In the genomic region with DNA sequence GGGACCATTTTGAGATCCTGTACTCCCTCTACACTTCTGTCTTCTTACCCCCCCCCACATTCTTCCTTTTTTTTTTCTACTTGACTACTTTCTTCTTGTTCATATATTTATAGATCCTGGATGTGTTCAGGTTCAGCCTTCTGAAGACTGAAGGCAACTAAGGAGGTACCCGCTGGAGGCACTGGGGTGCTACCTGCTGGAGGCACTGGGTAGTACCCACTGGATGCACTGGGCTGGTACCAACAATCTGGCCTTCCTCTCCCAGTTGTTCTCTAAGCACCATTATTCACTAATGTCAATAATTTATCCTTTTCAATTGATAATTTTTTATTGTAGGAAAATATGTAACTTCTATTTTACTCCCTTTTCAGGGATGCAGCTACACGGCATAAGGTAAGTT, we compare ENCODE assay signal across 29 mouse cellular contexts. TPM values are rescaled to one million over a fixed set of nuclear protein-coding genes. Genes with fewer than 3 reads are reported as not detected.
DNase-seq lines count a peak whose midpoint lies in the region; ATAC-seq and TF ChIP-seq lines count a peak whose summit lies in the region.
"Had no signal": no experiment of that assay in that cellular context is flagged by ENCODE, and none has a peak within 500 bp of the region (broad histone marks: within the 10 kb centered on the region; RNA-seq: fewer than 3 reads in every experiment).

No protein-coding gene starts in this region.

- 83% methylated on average over 2 of the region's 2 CpGs for WGBS in intestine, postnatal 0 days
- 89% methylated on average over 2 of the region's 2 CpGs for WGBS in intestine, embryonic 16.5 days
- 81% methylated on average over 2 of the region's 2 CpGs for WGBS in liver, postnatal 0 days (ENCODE audit: insufficient replicate concordance)

- TF ChIP-seq POLR2A in CH12.LX (IDR thresholded peaks at IDR 0.05; ENCODE audit: low read depth, low read length) = no peak

- DNase-seq in liver, postnatal 0 days = no peak
- DNase-seq in liver = no peak
- DNase-seq in CH12.LX (ENCODE audit: extremely low read depth) = no peak
- no peak for DNase-seq in right cerebral cortex, postnatal 14 days
- DNase-seq in kidney, postnatal 10 days = no peak
- DNase-seq: adrenal gland, adult 8-10 months; adrenal gland, postnatal 25 days; cerebellum, adult 11 months; cerebellum, adult 2 months; cerebellum, adult 9-11 months; cerebellum, postnatal 25 days; gastrocnemius, postnatal 25 days; heart, adult 18-20 months; heart, postnatal 10 days; heart, postnatal 36 days had no signal

- TF ChIP-seq RAD21 in CH12.LX (IDR thresholded peaks at IDR 0.05; ENCODE audit: low read depth, low read length) = no peak; the same call in 1 of the 2 replicates

- H3K4me3 ChIP-seq in intestine, postnatal 0 days (ENCODE audit: low read depth, low read length) = no peak overlapping the region
- H3K4me3 ChIP-seq in intestine, embryonic 16.5 days (ENCODE audit: low read length) = no peak overlapping the region
- H3K4me3 ChIP-seq in liver, postnatal 0 days (ENCODE audit: low read depth, low read length) = no peak overlapping the region
- no peak overlapping the region for H3K4me3 ChIP-seq in CH12.LX (replicated peaks in 1 of 3; ENCODE audit: low read depth in 2 of 3, low read length in 2 of 3, poor library complexity in 1 of 3)
- H3K4me3 ChIP-seq: embryonic facial prominence, embryonic 12.5 days; embryonic facial prominence, embryonic 15.5 days; heart, embryonic 12.5 days; heart, embryonic 15.5 days; hindbrain, embryonic 10.5 days; hindbrain, embryonic 13.5 days had no signal

- no peak for ATAC-seq in intestine, postnatal 0 days
- ATAC-seq in intestine, embryonic 16.5 days = no peak
- no peak for ATAC-seq in liver, postnatal 0 days
- ATAC-seq: activated CD4-positive, CD25-positive, alpha-beta regulatory T cell, adult 4 months; CD4-positive, CD25-positive, alpha-beta regulatory T cell, adult 4 months; forebrain, embryonic 14.5 days; hindbrain, embryonic 16.5 days had no signal

- TF ChIP-seq CTCF in intestine, postnatal 0 days (IDR thresholded peaks at IDR 0.05; ENCODE audit: low read depth) = 0 out of 2 replicates have a peak, but pooled peaks have one; percentile 15
- TF ChIP-seq CTCF in liver, postnatal 0 days (IDR thresholded peaks at IDR 0.05; ENCODE audit: low read depth) = peak; percentile 29; the same call in 1 of the 2 replicates
- TF ChIP-seq CTCF in CH12.LX (conservative IDR thresholded peaks at IDR 0.05 in 1 of 2, IDR thresholded peaks at IDR 0.05 in 1 of 2; ENCODE audit: low read depth in 2 of 2, low read length in 2 of 2) = peak in 1 of 2 experiments; percentile 40; a peak in 2 of 4 replicates

- no peak overlapping the region for H3K9ac ChIP-seq in intestine, postnatal 0 days (ENCODE audit: low read depth, low read length)
- no peak overlapping the region for H3K9ac ChIP-seq in intestine, embryonic 16.5 days (ENCODE audit: low read depth, low read length)
- no peak overlapping the region for H3K9ac ChIP-seq in liver, postnatal 0 days (replicated peaks)
- no peak overlapping the region for H3K9ac ChIP-seq in CH12.LX (ENCODE audit: insufficient read depth, low read depth)
- H3K9ac ChIP-seq: embryonic facial prominence, embryonic 12.5 days; embryonic facial prominence, embryonic 15.5 days; heart, embryonic 12.5 days; heart, embryonic 15.5 days; hindbrain, embryonic 13.5 days had no signal

- in situ Hi-C loops in CH12.LX (cut with MboI; ENCODE audit: low pct_ligation_motif_present, low pct_unique_long_range_greater_than_20kb, low sequenced_read_pairs) = no loop called here

- no peaks in the 10 kb centered on the region for H3K4me1 ChIP-seq in intestine, postnatal 0 days (replicated peaks; ENCODE audit: control insufficient read depth, insufficient read depth, low read length)
- H3K4me1 ChIP-seq in intestine, embryonic 16.5 days (ENCODE audit: control insufficient read depth, insufficient read depth, low read length) = no peaks in the 10 kb centered on the region
- H3K4me1 ChIP-seq in liver, postnatal 0 days (ENCODE audit: insufficient read depth) = no peaks in the 10 kb centered on the region
- peaks cover 0 to 14% of the 10 kb centered on the region in 2 experiments; a peak in 2 of 4 replicates for H3K4me1 ChIP-seq in CH12.LX (ENCODE audit: control insufficient read depth in 1 of 2, insufficient read depth in 2 of 2)

- dilution Hi-C loops in CH12.LX (cut with MboI; ENCODE audit: extremely low pct_ligation_motif_present, extremely low pct_unique_long_range_greater_than_20kb, low sequenced_read_pairs) = no loop called here

- no peak for TF ChIP-seq EP300 in liver, postnatal 0 days (IDR thresholded peaks at IDR 0.05; ENCODE audit: low read depth)
- TF ChIP-seq EP300 in CH12.LX (IDR thresholded peaks at IDR 0.05; ENCODE audit: low read length) = no peak

- no peaks in the 10 kb centered on the region for H3K9me3 ChIP-seq in intestine, postnatal 0 days (ENCODE audit: control insufficient read depth)
- H3K9me3 ChIP-seq in intestine, embryonic 16.5 days (ENCODE audit: control insufficient read depth, low read length) = no peaks in the 10 kb centered on the region
- no peaks in the 10 kb centered on the region for H3K9me3 ChIP-seq in liver, postnatal 0 days (ENCODE audit: low read length)
- no peaks in the 10 kb centered on the region for H3K9me3 ChIP-seq in CH12.LX (replicated peaks; ENCODE audit: low read length)
- H3K9me3 ChIP-seq: embryonic facial prominence, embryonic 12.5 days; embryonic facial prominence, embryonic 15.5 days; heart, embryonic 12.5 days; heart, embryonic 15.5 days; hindbrain, embryonic 10.5 days; hindbrain, embryonic 13.5 days had no signal

- H3K27me3 ChIP-seq in intestine, postnatal 0 days (replicated peaks; ENCODE audit: control insufficient read depth, insufficient read depth, low read length) = no peaks in the 10 kb centered on the region
- H3K27me3 ChIP-seq in intestine, embryonic 16.5 days (replicated peaks; ENCODE audit: control insufficient read depth, insufficient read depth, low read length) = no peaks in the 10 kb centered on the region
- H3K27me3 ChIP-seq in liver, postnatal 0 days (ENCODE audit: insufficient read depth, low read length) = no peaks in the 10 kb centered on the region
- H3K27me3 ChIP-seq in CH12.LX (replicated peaks) = no peaks in the 10 kb centered on the region
- H3K27me3 ChIP-seq: embryonic facial prominence, embryonic 12.5 days; embryonic facial prominence, embryonic 15.5 days; heart, embryonic 12.5 days; heart, embryonic 15.5 days had no signal

- H3K27ac ChIP-seq in intestine, postnatal 0 days (ENCODE audit: low read depth, low read length) = no peak overlapping the region
- no peak overlapping the region for H3K27ac ChIP-seq in intestine, embryonic 16.5 days (ENCODE audit: low read length)
- H3K27ac ChIP-seq in liver, postnatal 0 days (ENCODE audit: low read depth) = no peak overlapping the region
- no peak overlapping the region for H3K27ac ChIP-seq in CH12.LX (ENCODE audit: insufficient read depth, low read depth)
- H3K27ac ChIP-seq: embryonic facial prominence, embryonic 12.5 days; embryonic facial prominence, embryonic 15.5 days; heart, embryonic 15.5 days; hindbrain, embryonic 10.5 days; hindbrain, embryonic 13.5 days had no signal

- no peak overlapping the region for H3K4me2 ChIP-seq in intestine, postnatal 0 days (replicated peaks; ENCODE audit: low read depth)
- no peak overlapping the region for H3K4me2 ChIP-seq in intestine, embryonic 16.5 days (ENCODE audit: low read depth, low read length)
- H3K4me2 ChIP-seq in liver, postnatal 0 days (ENCODE audit: low read depth, low read length) = no peak overlapping the region
- no peak overlapping the region for H3K4me2 ChIP-seq in CH12.LX (ENCODE audit: insufficient read depth, low read depth, poor library complexity, severe bottlenecking)
- H3K4me2 ChIP-seq: embryonic facial prominence, embryonic 12.5 days; embryonic facial prominence, embryonic 15.5 days; heart, embryonic 12.5 days; heart, embryonic 15.5 days; hindbrain, embryonic 13.5 days had no signal

- H3K79me2 ChIP-seq in CH12.LX (replicated peaks; ENCODE audit: control insufficient read depth, extremely low read depth, insufficient read depth, poor library complexity, severe bottlenecking) = no peaks in the 10 kb centered on the region; the same call in 1 of the 2 replicates

- no peaks in the 10 kb centered on the region for H3K36me3 ChIP-seq in intestine, postnatal 0 days (ENCODE audit: control insufficient read depth, insufficient read depth)
- no peaks in the 10 kb centered on the region for H3K36me3 ChIP-seq in intestine, embryonic 16.5 days (ENCODE audit: control insufficient read depth, insufficient read depth, low read length)
- H3K36me3 ChIP-seq in liver, postnatal 0 days (replicated peaks; ENCODE audit: insufficient read depth, low read length) = no peaks in the 10 kb centered on the region
- peaks cover 4 to 47% of the 10 kb centered on the region in 2 experiments for H3K36me3 ChIP-seq in CH12.LX (replicated peaks in 1 of 2; ENCODE audit: control insufficient read depth in 1 of 2, insufficient read depth in 1 of 2, low read length in 1 of 2)
- H3K36me3 ChIP-seq: embryonic facial prominence, embryonic 12.5 days; embryonic facial prominence, embryonic 15.5 days; heart, embryonic 12.5 days; heart, embryonic 15.5 days; hindbrain, embryonic 10.5 days; hindbrain, embryonic 13.5 days had no signal

TF ChIP-seq in CH12.LX, 34 proteins besides CTCF, POLR2A, EP300 and RAD21:
- TF ChIP-seq BHLHE40 (IDR thresholded peaks at IDR 0.05; ENCODE audit: low read depth, low read length) (no peak), NRF1 (IDR thresholded peaks at IDR 0.05; ENCODE audit: low read depth, low read length) (no peak), TCF12 (IDR thresholded peaks at IDR 0.05; ENCODE audit: low read depth, low read length) (no peak), SMC3 (IDR thresholded peaks at IDR 0.05; ENCODE audit: low read depth, low read length) (peak; percentile 31; the same call in 1 of the 2 replicates)

RNA-seq across cellular contexts. Expression of a gene that starts 14.6 kb away (rescaled TPM):
- 3.9 and 4.6 TPM in 2 replicates for polyA plus RNA-seq in intestine, postnatal 0 days (2015; fragmentation: Nextera tagmentation; extraction: Ambion mirVana)
- 9.2 and 9.6 TPM in 2 replicates for polyA plus RNA-seq in intestine, embryonic 16.5 days (2015; fragmentation: Nextera tagmentation; extraction: Ambion mirVana)
- polyA plus RNA-seq in liver, postnatal 0 days (2015; fragmentation: Nextera tagmentation; extraction: Ambion mirVana) = 12.3 and 15.5 TPM in 2 replicates
- total RNA-seq in CH12.LX (2012; rRNA removed) = 11.5 and 11.6 TPM in 2 replicates
- total RNA-seq in CH12.LX (2014; rRNA removed) = 11.0 and 11.2 TPM in 2 replicates
- polyA plus RNA-seq in CH12.LX (2012; ENCODE audit: insufficient read length, low read depth) = 23.0 and 23.5 TPM in 2 replicates

RNA-seq across cellular contexts. Expression of a gene that starts 43.5 kb away (rescaled TPM):
- 0.43 and 0.56 TPM in 2 replicates for polyA plus RNA-seq in intestine, postnatal 0 days (2015; fragmentation: Nextera tagmentation; extraction: Ambion mirVana)
- polyA plus RNA-seq in intestine, embryonic 16.5 days (2015; fragmentation: Nextera tagmentation; extraction: Ambion mirVana) = 0.48 and 0.70 TPM in 2 replicates
- 500 and 502 TPM in 2 replicates for polyA plus RNA-seq in liver, postnatal 0 days (2015; fragmentation: Nextera tagmentation; extraction: Ambion mirVana)
- total RNA-seq in CH12.LX (2012; rRNA removed) (0.13 TPM in 2 replicates), CH12.LX (2014; rRNA removed) (not detected in 2 replicates)
- polyA plus RNA-seq in CH12.LX (2012; ENCODE audit: insufficient read length, low read depth) = 0.20 and 0.23 TPM in 2 replicates
- total RNA-seq: adrenal gland, postnatal 25 days; gastrocnemius, postnatal 25 days; heart, adult 18-20 months; heart, postnatal 10 days; heart, postnatal 36 days had no signal
- polyA plus RNA-seq: C2C12; cerebellum, adult 2 months; gonadal fat pad, adult 2 months had no signal

Comparison
In these comparisons a context has a peak if more than half of its experiments do, and no peak if none do; other contexts are left out.
1. RNA of a gene that starts 43.5 kb away (polyA plus RNA-seq): 500 to 502 TPM in liver, postnatal 0 days; 0.48 to 0.70 TPM in intestine, embryonic 16.5 days, 0.43 to 0.56 TPM in intestine, postnatal 0 days and 0.20 to 0.23 TPM in CH12.LX; every median in the first group is over 100 times any median in the second.